8 mouse cellular contexts compared by ENCODE assay signal in the genomic region with DNA sequence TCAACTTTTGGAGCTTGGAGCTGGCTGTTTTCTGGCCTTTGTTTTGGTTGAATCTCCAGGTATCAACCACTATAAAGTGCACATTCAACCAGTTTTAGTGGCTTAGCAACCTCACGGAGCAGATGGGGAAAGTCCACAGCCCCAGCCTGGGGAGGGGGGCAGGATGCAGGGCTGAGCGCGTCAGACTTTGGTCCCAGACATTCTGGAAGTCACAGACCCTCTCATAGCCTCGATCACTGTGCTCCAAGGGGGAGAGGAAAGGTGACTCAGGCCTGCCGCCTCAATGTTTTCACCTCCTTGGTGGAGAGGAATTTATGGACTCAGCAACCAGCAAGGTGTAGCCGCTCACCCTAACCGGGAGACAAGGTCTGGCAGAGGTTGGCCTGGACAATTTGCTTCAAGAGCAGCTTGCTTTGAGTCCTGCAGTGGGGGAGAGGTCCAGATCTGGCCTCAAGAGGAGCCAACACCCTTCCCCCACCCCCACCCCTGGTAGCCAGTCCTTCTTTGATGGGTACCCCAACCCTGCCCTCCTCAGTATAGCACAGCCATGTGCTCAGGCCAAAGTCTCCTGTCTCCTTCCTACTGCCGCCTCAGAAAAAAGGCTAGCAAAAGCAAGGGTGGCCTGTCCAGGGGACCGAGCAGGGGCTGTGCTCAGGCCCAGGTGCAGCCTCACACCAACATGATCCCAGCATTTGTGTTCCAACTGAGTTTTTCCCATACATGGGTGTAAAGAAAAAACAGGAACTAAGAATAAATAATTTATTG. TPM values are rescaled to one million over a fixed set of nuclear protein-coding genes. Genes with fewer than 3 reads are reported as not detected.
DNase-seq lines count a peak whose midpoint lies in the region; ATAC-seq and TF ChIP-seq lines count a peak whose summit lies in the region.
"Had no signal": no experiment of that assay in that cellular context is flagged by ENCODE, and none has a peak within 500 bp of the region (broad histone marks: within the 10 kb centered on the region; RNA-seq: fewer than 3 reads in every experiment).

No protein-coding gene starts in this region.

- intact Hi-C loops in left cerebral cortex, postnatal 25 days (cut with DNase I), result no loop called here

- peaks cover 31% of the 10 kb centered on the region for H3K27me3 ChIP-seq in E14TG2a.4 (ENCODE audit: insufficient read depth, low read length)
- no peaks in the 10 kb centered on the region for H3K27me3 ChIP-seq in embryonic facial prominence, embryonic 11.5 days (ENCODE audit: control insufficient read depth, insufficient read depth, low read length)
- no peaks in the 10 kb centered on the region for H3K27me3 ChIP-seq in intestine, postnatal 0 days (replicated peaks; ENCODE audit: control insufficient read depth, insufficient read depth, low read length)
- H3K27me3 ChIP-seq in liver, postnatal 0 days (ENCODE audit: insufficient read depth, low read length), result peaks cover 9% of the 10 kb centered on the region; the same call in 1 of the 2 replicates
- H3K27me3 ChIP-seq in cerebellum, adult 2 months (ENCODE audit: control insufficient read depth, insufficient read depth, low read length), result no peaks in the 10 kb centered on the region

- H3K4me1 ChIP-seq in E14TG2a.4 (replicated peaks; ENCODE audit: low read depth, low read length), result peaks cover 42% of the 10 kb centered on the region
- H3K4me1 ChIP-seq in embryonic facial prominence, embryonic 11.5 days (ENCODE audit: control insufficient read depth, insufficient read depth, low read length), result no peaks in the 10 kb centered on the region
- H3K4me1 ChIP-seq in intestine, postnatal 0 days (replicated peaks; ENCODE audit: control insufficient read depth, insufficient read depth, low read length), result 0 out of 2 replicates have a peak, but pooled peaks cover 12% of the 10 kb centered on the region
- peaks cover 4% of the 10 kb centered on the region; the same call in 1 of the 2 replicates for H3K4me1 ChIP-seq in liver, postnatal 0 days (ENCODE audit: insufficient read depth)
- no peaks in the 10 kb centered on the region for H3K4me1 ChIP-seq in cerebellum, adult 2 months (ENCODE audit: control insufficient read depth, insufficient read depth, low read length)

- ATAC-seq in embryonic facial prominence, embryonic 11.5 days (replicated peaks; ENCODE audit: insufficient number of reproducible peaks, low FRiP score, low TSS enrichment, low read depth), result peak; percentile 78
- peak; percentile 69 for ATAC-seq in intestine, postnatal 0 days
- ATAC-seq in liver, postnatal 0 days, result peak; percentile 40; the same call in 1 of the 2 replicates

- peak overlapping the region; percentile 24 for H3K4me2 ChIP-seq in embryonic facial prominence, embryonic 11.5 days (ENCODE audit: low read depth, low read length)
- H3K4me2 ChIP-seq in intestine, postnatal 0 days (replicated peaks; ENCODE audit: low read depth), result peak overlapping the region; percentile 52
- peak overlapping the region; percentile 40 for H3K4me2 ChIP-seq in liver, postnatal 0 days (ENCODE audit: low read depth, low read length)

- no peaks in the 10 kb centered on the region for H3K36me3 ChIP-seq in E14TG2a.4 (ENCODE audit: insufficient read depth, low read length)
- no peaks in the 10 kb centered on the region for H3K36me3 ChIP-seq in embryonic facial prominence, embryonic 11.5 days (replicated peaks; ENCODE audit: control insufficient read depth, insufficient read depth, low read depth, low read length)
- H3K36me3 ChIP-seq in intestine, postnatal 0 days (ENCODE audit: control insufficient read depth, insufficient read depth), result no peaks in the 10 kb centered on the region
- no peaks in the 10 kb centered on the region for H3K36me3 ChIP-seq in liver, postnatal 0 days (replicated peaks; ENCODE audit: insufficient read depth, low read length)

- H3K9ac ChIP-seq in embryonic facial prominence, embryonic 11.5 days (replicated peaks; ENCODE audit: low read length), result no peak overlapping the region
- no peak overlapping the region; the same call in 1 of the 2 replicates for H3K9ac ChIP-seq in intestine, postnatal 0 days (ENCODE audit: low read depth, low read length)
- H3K9ac ChIP-seq in liver, postnatal 0 days (replicated peaks), result no peak overlapping the region

- H3K27ac ChIP-seq in embryonic facial prominence, embryonic 11.5 days (replicated peaks; ENCODE audit: low read depth, low read length), result no peak overlapping the region
- H3K27ac ChIP-seq in intestine, postnatal 0 days (ENCODE audit: low read depth, low read length), result peak overlapping the region; percentile 68
- H3K27ac ChIP-seq in liver, postnatal 0 days (ENCODE audit: low read depth), result no peak overlapping the region
- H3K27ac ChIP-seq in cerebellum, adult 2 months (ENCODE audit: insufficient read depth, low read length), result no peak overlapping the region

- no peak for TF ChIP-seq CTCF in E14TG2a.4 (conservative IDR thresholded peaks at IDR 0.05; ENCODE audit: low read length)
- TF ChIP-seq CTCF in intestine, postnatal 0 days (IDR thresholded peaks at IDR 0.05; ENCODE audit: low read depth), result no peak
- TF ChIP-seq CTCF in liver, postnatal 0 days (IDR thresholded peaks at IDR 0.05; ENCODE audit: low read depth), result no peak
- no peak for TF ChIP-seq CTCF in cerebellum, adult 2 months (IDR thresholded peaks at IDR 0.05; ENCODE audit: borderline replicate concordance, insufficient read depth, low read depth, low read length)

- H3K4me3 ChIP-seq in E14TG2a.4 (replicated peaks; ENCODE audit: low read length), result 0 out of 2 replicates have a peak overlapping the region, but pooled peaks have one; percentile 26
- no peak overlapping the region for H3K4me3 ChIP-seq in embryonic facial prominence, embryonic 11.5 days (ENCODE audit: low read depth, low read length)
- no peak overlapping the region for H3K4me3 ChIP-seq in intestine, postnatal 0 days (ENCODE audit: low read depth, low read length)
- no peak overlapping the region for H3K4me3 ChIP-seq in liver, postnatal 0 days (ENCODE audit: low read depth, low read length)
- no peak overlapping the region for H3K4me3 ChIP-seq in cerebellum, adult 2 months (replicated peaks; ENCODE audit: insufficient read depth, low read depth, low read length)

- no peak for TF ChIP-seq EP300 in liver, postnatal 0 days (IDR thresholded peaks at IDR 0.05; ENCODE audit: low read depth)

- no peak for DNase-seq in embryonic facial prominence, embryonic 11.5 days (ENCODE audit: low spot score)
- no peak for DNase-seq in liver, postnatal 0 days
- no peak for DNase-seq in cerebellum, adult 8-10 months
- DNase-seq in left cerebral cortex, postnatal 25 days (ENCODE audit: low spot score in 2 of 2), result no peak
- no peak for DNase-seq in cerebellum, adult 2 months

- WGBS in embryonic facial prominence, embryonic 11.5 days, result 67% methylated on average over 9 of the region's 9 CpGs
- WGBS in intestine, postnatal 0 days, result 41% methylated on average over 9 of the region's 9 CpGs
- WGBS in liver, postnatal 0 days (ENCODE audit: insufficient replicate concordance), result 68% methylated on average over 9 of the region's 9 CpGs
- WGBS in cerebellum, adult 2 months, result 76% methylated on average over 9 of the region's 9 CpGs

- TF ChIP-seq POLR2A in cerebellum, adult 2 months (IDR thresholded peaks at IDR 0.05; ENCODE audit: borderline replicate concordance, insufficient read depth, low read length), result no peak

- 0 out of 2 replicates have a peak, but pooled peaks cover 3% of the 10 kb centered on the region for H3K9me3 ChIP-seq in E14TG2a.4 (ENCODE audit: low read length)
- no peaks in the 10 kb centered on the region for H3K9me3 ChIP-seq in embryonic facial prominence, embryonic 11.5 days (replicated peaks; ENCODE audit: control insufficient read depth, low read length)
- H3K9me3 ChIP-seq in intestine, postnatal 0 days (ENCODE audit: control insufficient read depth), result no peaks in the 10 kb centered on the region
- no peaks in the 10 kb centered on the region for H3K9me3 ChIP-seq in liver, postnatal 0 days (ENCODE audit: low read length)

RNA-seq across cellular contexts. Expression of a gene that starts 4.9 kb away (rescaled TPM):
- 0.94 and 1.7 TPM in 2 replicates for polyA plus RNA-seq in embryonic facial prominence, embryonic 11.5 days (2014; fragmentation: Nextera tagmentation; extraction: Ambion mirVana)
- polyA plus RNA-seq in intestine, postnatal 0 days (2015; fragmentation: Nextera tagmentation; extraction: Ambion mirVana), result 0.09 TPM in 1 of 2 replicates, not detected in the other
- polyA plus RNA-seq in liver, postnatal 0 days (2015; fragmentation: Nextera tagmentation; extraction: Ambion mirVana), result not detected in 2 replicates
- total RNA-seq in left cerebral cortex, postnatal 25 days (2021), result 1 to 10 TPM; 1.2 to 1.6 TPM
- polyA plus RNA-seq in cerebellum, adult 2 months (2012; rRNA removed), result not detected in 2 replicates
- total RNA-seq: adrenal gland, adult 18-20 months had no signal

RNA-seq across cellular contexts. Expression of a gene that starts 12.6 kb away (rescaled TPM):
- not detected in 2 replicates for polyA plus RNA-seq in embryonic facial prominence, embryonic 11.5 days (2014; fragmentation: Nextera tagmentation; extraction: Ambion mirVana)
- polyA plus RNA-seq in intestine, postnatal 0 days (2015; fragmentation: Nextera tagmentation; extraction: Ambion mirVana), result 4.7 and 12.1 TPM in 2 replicates
- polyA plus RNA-seq in liver, postnatal 0 days (2015; fragmentation: Nextera tagmentation; extraction: Ambion mirVana), result 0.09 and 0.14 TPM in 2 replicates
- total RNA-seq in left cerebral cortex, postnatal 25 days (2021), result under 1 TPM; 0.30 to 0.44 TPM
- polyA plus RNA-seq in cerebellum, adult 2 months (2012; rRNA removed), result 0.11 and 0.16 TPM in 2 replicates

RNA-seq across cellular contexts. Expression of a gene that starts 37.9 kb away (rescaled TPM):
- not detected in 2 replicates for polyA plus RNA-seq in embryonic facial prominence, embryonic 11.5 days (2014; fragmentation: Nextera tagmentation; extraction: Ambion mirVana)
- polyA plus RNA-seq in intestine, postnatal 0 days (2015; fragmentation: Nextera tagmentation; extraction: Ambion mirVana), result not detected in 2 replicates
- polyA plus RNA-seq in liver, postnatal 0 days (2015; fragmentation: Nextera tagmentation; extraction: Ambion mirVana), result not detected in 2 replicates
- not detected for total RNA-seq in left cerebral cortex, postnatal 25 days (2021)
- polyA plus RNA-seq in cerebellum, adult 2 months (2012; rRNA removed), result not detected in 2 replicates
- total RNA-seq: adrenal gland, adult 18-20 months had no signal

RNA-seq across cellular contexts. Expression of a gene that starts 45.0 kb away (rescaled TPM):
- 0.17 TPM in 1 of 2 replicates, not detected in the other for polyA plus RNA-seq in embryonic facial prominence, embryonic 11.5 days (2014; fragmentation: Nextera tagmentation; extraction: Ambion mirVana)
- polyA plus RNA-seq in intestine, postnatal 0 days (2015; fragmentation: Nextera tagmentation; extraction: Ambion mirVana), result 0.12 and 0.18 TPM in 2 replicates
- not detected in 2 replicates for polyA plus RNA-seq in liver, postnatal 0 days (2015; fragmentation: Nextera tagmentation; extraction: Ambion mirVana)
- not detected for total RNA-seq in left cerebral cortex, postnatal 25 days (2021)
- 0.19 TPM in 1 of 2 replicates, not detected in the other for polyA plus RNA-seq in cerebellum, adult 2 months (2012; rRNA removed)

RNA-seq across cellular contexts. Expression of a gene that starts 51.5 kb away (rescaled TPM):
- polyA plus RNA-seq in embryonic facial prominence, embryonic 11.5 days (2014; fragmentation: Nextera tagmentation; extraction: Ambion mirVana), result not detected in 2 replicates
- not detected in 2 replicates for polyA plus RNA-seq in intestine, postnatal 0 days (2015; fragmentation: Nextera tagmentation; extraction: Ambion mirVana)
- polyA plus RNA-seq in liver, postnatal 0 days (2015; fragmentation: Nextera tagmentation; extraction: Ambion mirVana), result not detected in 2 replicates
- total RNA-seq in left cerebral cortex, postnatal 25 days (2021), result not detected
- polyA plus RNA-seq in cerebellum, adult 2 months (2012; rRNA removed), result not detected in 2 replicates
- total RNA-seq: adrenal gland, adult 18-20 months had no signal
